Mouse (Mus musculus): Measurements from ENCODE around the gene Higd1c. TPM values are rescaled to one million over a fixed set of nuclear protein-coding genes. Genes with fewer than 3 reads are reported as not detected.

Higd1c gene
- polyA plus RNA-seq, 2 experiments, result not detected

DNA sequence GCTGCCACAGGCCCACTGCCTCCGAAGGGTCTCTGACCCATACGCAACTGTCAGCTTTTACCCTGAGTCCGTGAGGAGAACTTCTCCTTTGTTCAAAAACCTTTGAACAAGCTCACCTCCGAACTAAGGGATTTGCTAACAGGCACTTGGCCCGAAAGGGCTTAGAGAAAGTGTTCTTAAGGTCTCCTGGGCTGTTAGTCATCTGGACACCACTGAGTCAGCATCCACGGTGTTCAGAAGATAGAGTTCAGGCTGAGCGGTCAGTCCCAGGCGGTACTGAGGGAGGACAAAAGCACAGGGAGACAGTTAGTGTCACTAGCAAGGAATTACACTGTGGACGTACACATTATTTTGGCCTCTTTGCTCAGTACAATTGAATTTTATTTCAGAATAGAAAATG, 24.5 kb downstream of the Higd1c start:
- no peak for TF ChIP-seq EP300 (IDR thresholded peaks at IDR 0.05; ENCODE audit: low read depth)
- TF ChIP-seq CTCF (IDR thresholded peaks at IDR 0.05; ENCODE audit: low read depth), result no peak
- Histone ChIP-seq H3K4me3 (ENCODE audit: insufficient read depth in 1 of 2, low read depth in 2 of 2, low read length in 2 of 2) (no peak overlapping the region), H3K4me1 (replicated peaks; ENCODE audit: control insufficient read depth in 2 of 2, insufficient read depth in 2 of 2, low read length in 1 of 2) (peaks cover 26 to 37% of the 10 kb centered on the region in 2 experiments), H3K4me2 (ENCODE audit: low read depth) (no peak overlapping the region), H3K9ac (replicated peaks) (no peak overlapping the region), H3K27me3 (ENCODE audit: control insufficient read depth, insufficient read depth, low read length) (no peaks in the 10 kb centered on the region), H3K27ac (no peak overlapping the region), H3K9me3 (ENCODE audit: control insufficient read depth, low read length) (no peaks in the 10 kb centered on the region), H3K36me3 (replicated peaks; ENCODE audit: control insufficient read depth, insufficient read depth, low read depth) (peaks cover 11% of the 10 kb centered on the region)
- DNase-seq (ENCODE audit: low read depth in 3 of 3, low spot score in 3 of 3), result no peak
- 83% methylated on average over 9 of the region's 9 CpGs for WGBS (ENCODE audit: insufficient replicate concordance)
- ATAC-seq (ENCODE audit: insufficient read depth), result no peak

DNA sequence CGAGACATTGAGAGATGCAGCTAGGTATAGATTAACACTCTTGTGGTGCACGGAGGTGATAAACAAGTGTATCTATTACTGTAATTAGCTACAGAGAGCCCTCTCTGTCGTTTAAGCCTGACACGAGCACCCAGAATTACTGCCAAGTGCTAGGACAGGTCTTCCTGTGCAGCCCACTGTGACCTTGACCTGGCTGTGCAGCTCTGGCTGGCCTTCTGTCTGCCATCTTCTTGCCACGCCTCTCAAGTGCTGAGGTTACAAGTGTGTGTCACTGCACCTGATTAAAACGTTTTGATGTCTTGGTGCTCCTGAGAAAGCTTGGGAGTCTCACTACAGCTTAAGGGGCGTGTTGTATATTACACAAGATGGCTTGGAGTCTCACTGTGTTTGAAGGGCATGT, 26.7 kb downstream of the Higd1c start:
- 0 out of 2 replicates have a peak, but pooled peaks have one; percentile 51 for TF ChIP-seq EP300 (IDR thresholded peaks at IDR 0.05; ENCODE audit: low read depth)
- no peak for TF ChIP-seq CTCF (IDR thresholded peaks at IDR 0.05; ENCODE audit: low read depth)
- Histone ChIP-seq H3K4me3 (ENCODE audit: insufficient read depth in 1 of 2, low read depth in 2 of 2, low read length in 2 of 2) (no peak overlapping the region), H3K9me3 (ENCODE audit: control insufficient read depth, low read length) (no peaks in the 10 kb centered on the region), H3K36me3 (replicated peaks; ENCODE audit: control insufficient read depth, insufficient read depth, low read depth) (peaks cover 33% of the 10 kb centered on the region), H3K27me3 (ENCODE audit: control insufficient read depth, insufficient read depth, low read length) (no peaks in the 10 kb centered on the region), H3K27ac (peak overlapping the region; percentile 57), H3K9ac (replicated peaks) (peak overlapping the region; percentile 4; the same call in 1 of the 2 replicates), H3K4me1 (replicated peaks; ENCODE audit: control insufficient read depth in 2 of 2, insufficient read depth in 2 of 2, low read length in 1 of 2) (peaks cover 26 to 37% of the 10 kb centered on the region in 2 experiments), H3K4me2 (ENCODE audit: low read depth) (peak overlapping the region; percentile 45)
- WGBS (ENCODE audit: insufficient replicate concordance), result 24% methylated on average over 7 of the region's 7 CpGs
- ATAC-seq (ENCODE audit: insufficient read depth), result peak; percentile 48
- DNase-seq (ENCODE audit: low read depth in 3 of 3, low spot score in 3 of 3), result no peak

GRCm38 (mm10) chr15:100391599-100391998, 27.3 kb downstream of the Higd1c start:
- 21% methylated on average over 7 of the region's 7 CpGs for WGBS (ENCODE audit: insufficient replicate concordance)
- Histone ChIP-seq H3K36me3 (replicated peaks; ENCODE audit: control insufficient read depth, insufficient read depth, low read depth) (peaks cover 39% of the 10 kb centered on the region), H3K9me3 (ENCODE audit: control insufficient read depth, low read length) (no peaks in the 10 kb centered on the region), H3K4me1 (replicated peaks; ENCODE audit: control insufficient read depth in 2 of 2, insufficient read depth in 2 of 2, low read length in 1 of 2) (peaks cover 26 to 37% of the 10 kb centered on the region in 2 experiments), H3K9ac (replicated peaks) (peak overlapping the region; percentile 4), H3K27ac (peak overlapping the region; percentile 57), H3K27me3 (ENCODE audit: control insufficient read depth, insufficient read depth, low read length) (no peaks in the 10 kb centered on the region), H3K4me2 (ENCODE audit: low read depth) (peak overlapping the region; percentile 45), H3K4me3 (ENCODE audit: insufficient read depth in 1 of 2, low read depth in 2 of 2, low read length in 2 of 2) (no peak overlapping the region)
- ATAC-seq (ENCODE audit: insufficient read depth), result peak; percentile 88
- TF ChIP-seq EP300 (IDR thresholded peaks at IDR 0.05; ENCODE audit: low read depth) (peak; percentile 87), CTCF (IDR thresholded peaks at IDR 0.05; ENCODE audit: low read depth) (no peak)
- peak; percentile 45 to 67 (median 61) for DNase-seq (ENCODE audit: low read depth in 3 of 3, low spot score in 3 of 3)

- H3K4me1 ChIP-seq (replicated peaks; ENCODE audit: control insufficient read depth in 2 of 2, insufficient read depth in 2 of 2, low read length in 1 of 2), result peaks cover 26 to 37% of the 10 kb centered on the region in 2 experiments
- WGBS (ENCODE audit: insufficient replicate concordance), result 83% methylated on average over 11 of the region's 11 CpGs
- no peak for DNase-seq (ENCODE audit: low read depth in 3 of 3, low spot score in 3 of 3)
- H3K4me3 ChIP-seq (ENCODE audit: insufficient read depth in 1 of 2, low read depth in 2 of 2, low read length in 2 of 2), result no peak overlapping the region
- H3K9me3 ChIP-seq (ENCODE audit: control insufficient read depth, low read length), result no peaks in the 10 kb centered on the region
- H3K4me2 ChIP-seq (ENCODE audit: low read depth), result no peak overlapping the region
- H3K27me3 ChIP-seq (ENCODE audit: control insufficient read depth, insufficient read depth, low read length), result no peaks in the 10 kb centered on the region
- TF ChIP-seq CTCF (IDR thresholded peaks at IDR 0.05; ENCODE audit: low read depth) (no peak), EP300 (IDR thresholded peaks at IDR 0.05; ENCODE audit: low read depth) (no peak)
- no peak overlapping the region for H3K9ac ChIP-seq (replicated peaks)
- no peak overlapping the region; the same call in 1 of the 2 replicates for H3K27ac ChIP-seq
- peaks cover 53% of the 10 kb centered on the region for H3K36me3 ChIP-seq (replicated peaks; ENCODE audit: control insufficient read depth, insufficient read depth, low read depth)
- no peak for ATAC-seq (ENCODE audit: insufficient read depth)
Measured at GRCm38 (mm10) chr15:100393016-100393415, 28.7 kb downstream of the Higd1c start.

DNA sequence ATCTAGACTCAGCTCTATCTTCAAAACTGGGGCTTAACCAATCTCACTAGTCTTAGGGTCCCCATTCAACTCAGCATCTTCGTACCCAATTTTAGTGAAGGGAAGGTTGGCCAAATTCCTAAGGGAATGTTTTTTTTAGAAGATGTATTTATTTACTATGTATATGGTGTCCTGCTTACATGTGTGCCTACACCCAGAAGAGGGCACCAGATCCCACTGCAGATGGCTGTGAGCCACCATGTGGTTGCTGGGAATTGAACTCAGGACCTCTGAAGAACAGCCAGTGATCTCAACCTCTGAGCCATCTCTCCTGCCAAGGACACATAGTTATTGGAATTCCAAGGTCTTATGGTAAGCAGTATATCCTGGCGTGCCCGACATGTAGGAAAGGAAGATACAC, 31.2 kb downstream of the Higd1c start:
- no peak overlapping the region for H3K9ac ChIP-seq (replicated peaks)
- H3K4me3 ChIP-seq (ENCODE audit: insufficient read depth in 1 of 2, low read depth in 2 of 2, low read length in 2 of 2), result no peak overlapping the region
- no peak overlapping the region for H3K27ac ChIP-seq
- TF ChIP-seq EP300 (IDR thresholded peaks at IDR 0.05; ENCODE audit: low read depth) (no peak), CTCF (IDR thresholded peaks at IDR 0.05; ENCODE audit: low read depth) (peak; percentile 58)
- peaks cover 20 to 27% of the 10 kb centered on the region in 2 experiments for H3K4me1 ChIP-seq (replicated peaks; ENCODE audit: control insufficient read depth in 2 of 2, insufficient read depth in 2 of 2, low read length in 1 of 2)
- no peak overlapping the region for H3K4me2 ChIP-seq (ENCODE audit: low read depth)
- WGBS (ENCODE audit: insufficient replicate concordance), result 91% methylated on average over 3 of the region's 3 CpGs
- DNase-seq (ENCODE audit: low read depth in 3 of 3, low spot score in 3 of 3) (no peak), ATAC-seq (ENCODE audit: insufficient read depth) (no peak)
- no peaks in the 10 kb centered on the region for H3K9me3 ChIP-seq (ENCODE audit: control insufficient read depth, low read length)
- peaks cover 78% of the 10 kb centered on the region for H3K36me3 ChIP-seq (replicated peaks; ENCODE audit: control insufficient read depth, insufficient read depth, low read depth)
- H3K27me3 ChIP-seq (ENCODE audit: control insufficient read depth, insufficient read depth, low read length), result no peaks in the 10 kb centered on the region

All from liver, embryonic 14.5 days (tissue).